ENCODE assay signal across 10 mouse cellular contexts in genomic region chr4:95346722-95347197, GRCm38 (mm10).
DNase-seq lines count a peak whose midpoint lies in the region; ATAC-seq lines count a peak whose summit lies in the region.
"Had no signal": no experiment of that assay in that cellular context is flagged by ENCODE, and none has a peak within 500 bp of the region (broad histone marks: within the 10 kb centered on the region; RNA-seq: fewer than 3 reads in every experiment).

No protein-coding gene starts in this region.

- H3K36me3 ChIP-seq in neural tube, embryonic 15.5 days, result no peaks in the 10 kb centered on the region
- H3K36me3 ChIP-seq: heart, embryonic 13.5 days had no signal

- 0 out of 2 replicates have a peak overlapping the region, but pooled peaks have one; percentile 13 for H3K27ac ChIP-seq in neural tube, embryonic 15.5 days (replicated peaks)
- H3K27ac ChIP-seq: heart, embryonic 13.5 days had no signal

- H3K4me2 ChIP-seq in neural tube, embryonic 15.5 days, result no peak overlapping the region
- H3K4me2 ChIP-seq: heart, embryonic 13.5 days had no signal

- H3K9me3 ChIP-seq in neural tube, embryonic 15.5 days (replicated peaks), result no peaks in the 10 kb centered on the region
- H3K9me3 ChIP-seq: heart, embryonic 13.5 days had no signal

- no peak overlapping the region for H3K4me3 ChIP-seq in neural tube, embryonic 15.5 days (replicated peaks)
- H3K4me3 ChIP-seq: heart, embryonic 13.5 days; myocyte had no signal

- H3K27me3 ChIP-seq in neural tube, embryonic 15.5 days (replicated peaks), result no peaks in the 10 kb centered on the region
- H3K27me3 ChIP-seq: heart, embryonic 13.5 days had no signal

- WGBS in neural tube, embryonic 15.5 days, result 18% methylated on average over 3 of the region's 3 CpGs

- peaks cover 11% of the 10 kb centered on the region for H3K4me1 ChIP-seq in neural tube, embryonic 15.5 days
- H3K4me1 ChIP-seq: heart, embryonic 13.5 days had no signal

- ATAC-seq in neural tube, embryonic 15.5 days (ENCODE audit: low FRiP score), result peak; percentile 78

- peak; percentile 3 for DNase-seq in cerebellum, adult 11-12 months
- DNase-seq in cerebellum, postnatal 36 days, result no peak
- peak; percentile 16 for DNase-seq in urinary bladder, postnatal 25 days (ENCODE audit: low spot score)
- DNase-seq in urinary bladder, adult 2 months (ENCODE audit: low spot score), result no peak
- peak; percentile 5 to 20 for DNase-seq in left cerebral cortex, adult 9 months (ENCODE audit: low spot score in 2 of 2)
- no peak for DNase-seq in testis, postnatal 14 days (ENCODE audit: low spot score)
- DNase-seq in thymus, postnatal 14 days, result no peak

- H3K9ac ChIP-seq in neural tube, embryonic 15.5 days (replicated peaks), result no peak overlapping the region
- H3K9ac ChIP-seq: heart, embryonic 13.5 days had no signal

Comparison
In these comparisons a context has a peak if more than half of its experiments do, and no peak if none do; other contexts are left out.
1. DNase-seq: peak in cerebellum, adult 11-12 months (single experiment), urinary bladder, postnatal 25 days (single experiment) and left cerebral cortex, adult 9 months (2 of 2); none in cerebellum, postnatal 36 days (0 of 2), urinary bladder, adult 2 months (single experiment), testis, postnatal 14 days (single experiment) and thymus, postnatal 14 days (single experiment).